Comparison of ENCODE assay signal across 18 mouse cellular contexts in genomic region chr1:152167716-152168115, GRCm38 (mm10).
DNase-seq lines count a peak whose midpoint lies in the region; ATAC-seq and TF ChIP-seq lines count a peak whose summit lies in the region.
"Had no signal": no experiment of that assay in that cellular context is flagged by ENCODE, and none has a peak within 500 bp of the region (broad histone marks: within the 10 kb centered on the region; RNA-seq: fewer than 3 reads in every experiment).

No protein-coding gene starts in this region.

- peaks cover 32% of the 10 kb centered on the region for H3K4me1 ChIP-seq in forebrain, embryonic 15.5 days
- H3K4me1 ChIP-seq in forebrain, embryonic 10.5 days, result peaks cover 31% of the 10 kb centered on the region
- H3K4me1 ChIP-seq in heart, embryonic 11.5 days (ENCODE audit: control insufficient read depth, insufficient read depth, low read length), result peaks cover 18% of the 10 kb centered on the region
- peaks cover 4% of the 10 kb centered on the region for H3K4me1 ChIP-seq in liver, adult 2 months (ENCODE audit: control insufficient read depth, insufficient read depth, low read length)
- H3K4me1 ChIP-seq in liver, embryonic 11.5 days (replicated peaks; ENCODE audit: control insufficient read depth, insufficient read depth, low read length), result 0 out of 2 replicates have a peak, but pooled peaks cover 3% of the 10 kb centered on the region
- H3K4me1 ChIP-seq: liver, embryonic 15.5 days; stomach, embryonic 15.5 days had no signal

- TF ChIP-seq POLR2A in liver, adult 2 months (IDR thresholded peaks at IDR 0.05; ENCODE audit: extremely low read depth, insufficient read depth, low read length), result no peak

- no peaks in the 10 kb centered on the region for H3K27me3 ChIP-seq in forebrain, embryonic 15.5 days
- H3K27me3 ChIP-seq in forebrain, embryonic 10.5 days (ENCODE audit: poor library complexity, severe bottlenecking), result no peaks in the 10 kb centered on the region
- H3K27me3 ChIP-seq in heart, embryonic 11.5 days (ENCODE audit: control insufficient read depth, insufficient read depth, low read length), result no peaks in the 10 kb centered on the region
- no peaks in the 10 kb centered on the region for H3K27me3 ChIP-seq in liver, adult 2 months (ENCODE audit: control insufficient read depth, insufficient read depth, low read length)
- no peaks in the 10 kb centered on the region for H3K27me3 ChIP-seq in liver, embryonic 11.5 days (replicated peaks; ENCODE audit: control insufficient read depth, insufficient read depth, low read length)
- H3K27me3 ChIP-seq: embryonic facial prominence, embryonic 15.5 days; hindbrain, embryonic 12.5 days; kidney, embryonic 15.5 days; liver, embryonic 15.5 days; midbrain, embryonic 15.5 days; stomach, embryonic 15.5 days had no signal

- 0 out of 2 replicates have a peak overlapping the region, but pooled peaks have one; percentile 4 for H3K27ac ChIP-seq in forebrain, embryonic 15.5 days (replicated peaks)
- H3K27ac ChIP-seq in forebrain, embryonic 10.5 days, result no peak overlapping the region
- H3K27ac ChIP-seq in heart, embryonic 11.5 days (ENCODE audit: low read depth, low read length), result peak overlapping the region; percentile 70
- peak overlapping the region; percentile 44 for H3K27ac ChIP-seq in liver, adult 2 months (replicated peaks; ENCODE audit: insufficient read depth, low read depth, low read length)
- no peak overlapping the region for H3K27ac ChIP-seq in liver, embryonic 11.5 days (ENCODE audit: low read depth, low read length)
- H3K27ac ChIP-seq: embryonic facial prominence, embryonic 15.5 days; hindbrain, embryonic 12.5 days; kidney, embryonic 15.5 days; left cerebral cortex, adult 2 months; liver, embryonic 15.5 days; midbrain, embryonic 15.5 days; stomach, embryonic 15.5 days had no signal

- H3K9me3 ChIP-seq in forebrain, embryonic 15.5 days, result no peaks in the 10 kb centered on the region
- H3K9me3 ChIP-seq in forebrain, embryonic 10.5 days, result no peaks in the 10 kb centered on the region
- no peaks in the 10 kb centered on the region for H3K9me3 ChIP-seq in heart, embryonic 11.5 days (replicated peaks; ENCODE audit: control insufficient read depth, low read length)
- H3K9me3 ChIP-seq in liver, embryonic 11.5 days (ENCODE audit: control insufficient read depth, low read length), result no peaks in the 10 kb centered on the region
- H3K9me3 ChIP-seq: embryonic facial prominence, embryonic 15.5 days; hindbrain, embryonic 12.5 days; kidney, embryonic 15.5 days; liver, embryonic 15.5 days; midbrain, embryonic 15.5 days; stomach, embryonic 15.5 days had no signal

- WGBS in forebrain, embryonic 15.5 days, result 89% methylated on average over 5 of the region's 5 CpGs
- WGBS in forebrain, embryonic 10.5 days, result 87% methylated on average over 5 of the region's 5 CpGs
- 77% methylated on average over 5 of the region's 5 CpGs for WGBS in heart, embryonic 11.5 days (ENCODE audit: insufficient replicate concordance)
- WGBS in liver, adult 2 months, result 84% methylated on average over 5 of the region's 5 CpGs
- 81% methylated on average over 5 of the region's 5 CpGs for whole genome bisulfite sequencing in liver, embryonic 11.5 days

- H3K36me3 ChIP-seq in forebrain, embryonic 15.5 days, result no peaks in the 10 kb centered on the region
- no peaks in the 10 kb centered on the region for H3K36me3 ChIP-seq in forebrain, embryonic 10.5 days (replicated peaks)
- H3K36me3 ChIP-seq in heart, embryonic 11.5 days (ENCODE audit: control insufficient read depth, insufficient read depth, low read length), result no peaks in the 10 kb centered on the region
- H3K36me3 ChIP-seq in liver, adult 2 months (ENCODE audit: control insufficient read depth, insufficient read depth, low read length), result no peaks in the 10 kb centered on the region
- no peaks in the 10 kb centered on the region for H3K36me3 ChIP-seq in liver, embryonic 11.5 days (ENCODE audit: control insufficient read depth, insufficient read depth, low read length)
- H3K36me3 ChIP-seq: embryonic facial prominence, embryonic 15.5 days; hindbrain, embryonic 12.5 days; kidney, embryonic 15.5 days; liver, embryonic 15.5 days; midbrain, embryonic 15.5 days; stomach, embryonic 15.5 days had no signal

- no peak for DNase-seq in forebrain, embryonic 10.5 days (ENCODE audit: extremely low spot score, low spot score)
- DNase-seq in heart, postnatal 14 days, result no peak
- no peak for DNase-seq in liver, adult 2 months (ENCODE audit: extremely low read depth, low read depth, low spot score)
- no peak for DNase-seq in liver, embryonic 11.5 days (ENCODE audit: low spot score)
- DNase-seq in kidney, postnatal 25 days, result no peak
- DNase-seq: right cerebral cortex, adult 18-20 months; right cerebral cortex, postnatal 4 days; thymus, postnatal 25 days had no signal

- no peak overlapping the region for H3K4me2 ChIP-seq in forebrain, embryonic 15.5 days (replicated peaks)
- no peak overlapping the region for H3K4me2 ChIP-seq in heart, embryonic 11.5 days
- H3K4me2 ChIP-seq in liver, embryonic 11.5 days, result no peak overlapping the region
- H3K4me2 ChIP-seq: embryonic facial prominence, embryonic 15.5 days; hindbrain, embryonic 12.5 days; kidney, embryonic 15.5 days; liver, embryonic 15.5 days; midbrain, embryonic 15.5 days; stomach, embryonic 15.5 days had no signal

- no peak overlapping the region for H3K4me3 ChIP-seq in forebrain, embryonic 15.5 days
- no peak overlapping the region for H3K4me3 ChIP-seq in forebrain, embryonic 10.5 days
- H3K4me3 ChIP-seq in heart, embryonic 11.5 days (ENCODE audit: low read depth, low read length), result no peak overlapping the region
- H3K4me3 ChIP-seq in liver, adult 2 months (ENCODE audit: insufficient read depth, low read depth, low read length), result no peak overlapping the region
- no peak overlapping the region for H3K4me3 ChIP-seq in liver, embryonic 11.5 days (ENCODE audit: low read depth, low read length)
- H3K4me3 ChIP-seq: embryonic facial prominence, embryonic 15.5 days; hindbrain, embryonic 12.5 days; kidney, embryonic 15.5 days; left cerebral cortex, adult 2 months; liver, embryonic 15.5 days; midbrain, embryonic 15.5 days; stomach, embryonic 15.5 days had no signal

- no peak for ATAC-seq in forebrain, embryonic 15.5 days (replicated peaks)
- no peak for ATAC-seq in heart, embryonic 11.5 days (replicated peaks; ENCODE audit: insufficient number of reproducible peaks, low FRiP score, low TSS enrichment)
- ATAC-seq in liver, embryonic 11.5 days (replicated peaks; ENCODE audit: low FRiP score), result no peak
- ATAC-seq: forebrain, embryonic 16.5 days; midbrain, embryonic 15.5 days had no signal

- no peak overlapping the region for H3K9ac ChIP-seq in forebrain, embryonic 15.5 days (replicated peaks)
- no peak overlapping the region for H3K9ac ChIP-seq in heart, embryonic 11.5 days (ENCODE audit: low read depth, low read length)
- no peak overlapping the region for H3K9ac ChIP-seq in liver, adult 2 months (ENCODE audit: low read depth, low read length)
- no peak overlapping the region for H3K9ac ChIP-seq in liver, embryonic 11.5 days (ENCODE audit: low read depth, low read length)
- H3K9ac ChIP-seq: embryonic facial prominence, embryonic 15.5 days; hindbrain, embryonic 12.5 days; kidney, embryonic 15.5 days; liver, embryonic 15.5 days; midbrain, embryonic 15.5 days; stomach, embryonic 15.5 days had no signal

- TF ChIP-seq CTCF in liver, adult 2 months (IDR thresholded peaks at IDR 0.05; ENCODE audit: low read depth, low read length), result no peak

- no peaks in the 10 kb centered on the region for H3K79me2 ChIP-seq in liver, adult 2 months (ENCODE audit: control insufficient read depth, insufficient read depth, low read length)

- intact Hi-C loops in heart, postnatal 14 days (cut with DNase I), result no loop called here

Comparison
In these comparisons a context has a peak if more than half of its experiments do, and no peak if none do; other contexts are left out.
1. H3K27ac ChIP-seq: peak in forebrain, embryonic 15.5 days (single experiment), heart, embryonic 11.5 days (single experiment) and liver, adult 2 months (single experiment); none in forebrain, embryonic 10.5 days (single experiment) and liver, embryonic 11.5 days (single experiment).